Mouse (Mus musculus): Measurements from ENCODE around the gene Sppl2b.
"Not testable (repeated sequence)": the region's sequence is repeated elsewhere in the genome, so short reads cannot be mapped to it uniquely, and the experiment has no call there.

DNA sequence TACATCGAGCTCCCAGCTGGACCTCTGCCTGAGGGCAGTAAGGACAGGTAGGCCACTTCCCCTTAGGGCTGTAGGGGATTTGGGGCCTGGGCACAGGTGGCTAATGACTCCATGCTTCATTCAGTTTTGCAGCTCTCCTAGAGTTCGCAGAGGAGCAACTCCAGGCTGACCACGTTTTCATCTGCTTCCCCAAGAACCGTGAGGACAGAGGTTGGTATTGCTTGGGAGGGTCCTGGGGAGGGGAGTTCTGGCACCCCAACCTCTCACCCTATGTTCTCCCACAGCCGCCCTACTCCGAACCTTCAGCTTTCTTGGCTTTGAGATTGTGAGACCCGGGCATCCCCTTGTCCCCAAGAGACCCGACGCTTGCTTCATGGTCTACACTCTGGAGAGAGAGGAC lies 26.5 kb upstream of the Sppl2b start:
- TF ChIP-seq CTCF, POLR2A (IDR thresholded peaks at IDR 0.05; ENCODE audit: extremely low read depth, insufficient read depth, low read length): not testable (repeated sequence)
